Mouse (Mus musculus): ENCODE measurements around the gene Hist1h1d.

The Hist1h1d gene

DNA sequence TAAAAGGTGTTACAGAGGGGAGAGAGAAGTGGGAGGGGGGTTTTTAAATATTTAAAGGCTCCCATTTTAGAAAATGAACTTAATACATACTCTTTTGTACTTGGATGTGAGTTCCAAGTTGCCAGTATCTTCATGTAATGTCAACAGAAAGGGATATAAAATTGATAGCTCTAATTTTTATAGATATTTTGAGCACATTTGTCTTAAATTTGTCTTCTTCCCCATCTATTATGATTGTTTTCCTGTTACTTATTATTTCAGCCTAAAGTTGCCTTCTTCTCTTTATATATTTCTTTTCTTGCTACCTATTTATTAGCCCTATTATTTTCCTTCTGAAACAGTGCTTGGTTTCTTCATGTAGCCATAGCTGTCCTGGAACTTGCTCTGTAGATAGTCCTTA lies at the start of gene Hist1h1d:
TSS of gene Hist1h1d (plus strand) at position 301 of the 400 bp plus-strand sequence.
- DNase-seq (ENCODE audit: low spot score in 2 of 2): no peak

GRCm38 (mm10) chr13:23503797-23504196 lies 49.3 kb upstream of the Hist1h1d start:
- DNase-seq (ENCODE audit: low spot score in 2 of 2): peak in 1 of 2 experiments; percentile 29

GRCm38 (mm10) chr13:23505662-23506345 lies 47.3 kb upstream of the Hist1h1d start:
- DNase-seq (ENCODE audit: low spot score in 2 of 2): no peak

GRCm38 (mm10) chr13:23506351-23506750 lies 46.7 kb upstream of the Hist1h1d start:
- DNase-seq (ENCODE audit: low spot score in 2 of 2): no peak

GRCm38 (mm10) chr13:23506819-23507515 lies 46.1 kb upstream of the Hist1h1d start:
- DNase-seq (ENCODE audit: low spot score in 2 of 2): no peak

- DNase-seq (ENCODE audit: low spot score in 2 of 2): no peak
Observed at GRCm38 (mm10) chr13:23510127-23510526, 42.9 kb upstream of the Hist1h1d start.

GRCm38 (mm10) chr13:23513517-23513916 lies 39.5 kb upstream of the Hist1h1d start:
- DNase-seq (ENCODE audit: low spot score in 2 of 2): no peak

- DNase-seq (ENCODE audit: low spot score in 2 of 2): no peak
Observed at GRCm38 (mm10) chr13:23515281-23515680, 37.8 kb upstream of the Hist1h1d start.

DNA sequence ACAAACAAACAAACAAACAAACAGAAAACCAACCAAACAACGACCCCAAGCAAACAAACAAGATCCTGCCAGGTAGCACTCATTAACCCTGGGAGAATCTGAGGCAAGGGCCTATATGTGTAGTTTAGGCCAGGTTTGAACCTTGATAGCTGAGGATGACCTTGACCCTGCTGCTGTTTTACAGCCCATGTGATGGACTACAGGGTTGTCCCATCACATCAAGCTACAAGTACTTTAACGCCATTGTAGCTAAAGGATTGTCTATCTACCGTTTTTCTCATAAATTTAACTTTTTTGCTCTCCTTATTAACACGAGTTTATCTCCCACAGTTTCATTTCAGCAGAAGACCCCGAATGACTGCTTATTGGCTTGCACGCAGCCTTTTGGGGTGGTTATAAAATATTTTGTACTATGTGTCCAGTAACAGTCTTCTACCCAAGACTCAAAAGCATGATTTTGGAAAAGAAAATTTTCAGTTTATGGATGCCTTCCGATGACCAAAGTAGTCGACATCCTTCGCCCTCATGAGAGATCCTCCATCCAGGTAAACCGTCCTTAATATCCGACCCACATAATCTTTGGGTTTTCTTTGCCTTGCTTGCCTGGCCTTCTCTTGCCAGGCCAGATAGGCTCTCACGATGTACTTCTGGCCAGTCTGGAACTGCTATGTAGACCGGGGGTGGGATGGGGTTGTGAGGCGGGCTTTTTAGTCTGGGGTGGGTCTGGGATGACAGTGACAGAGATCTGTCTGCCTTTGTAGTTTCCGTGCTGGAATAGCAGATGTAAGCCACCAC lies 37.0 kb upstream of the Hist1h1d start:
- no peak for DNase-seq (ENCODE audit: low spot score in 2 of 2)

DNA sequence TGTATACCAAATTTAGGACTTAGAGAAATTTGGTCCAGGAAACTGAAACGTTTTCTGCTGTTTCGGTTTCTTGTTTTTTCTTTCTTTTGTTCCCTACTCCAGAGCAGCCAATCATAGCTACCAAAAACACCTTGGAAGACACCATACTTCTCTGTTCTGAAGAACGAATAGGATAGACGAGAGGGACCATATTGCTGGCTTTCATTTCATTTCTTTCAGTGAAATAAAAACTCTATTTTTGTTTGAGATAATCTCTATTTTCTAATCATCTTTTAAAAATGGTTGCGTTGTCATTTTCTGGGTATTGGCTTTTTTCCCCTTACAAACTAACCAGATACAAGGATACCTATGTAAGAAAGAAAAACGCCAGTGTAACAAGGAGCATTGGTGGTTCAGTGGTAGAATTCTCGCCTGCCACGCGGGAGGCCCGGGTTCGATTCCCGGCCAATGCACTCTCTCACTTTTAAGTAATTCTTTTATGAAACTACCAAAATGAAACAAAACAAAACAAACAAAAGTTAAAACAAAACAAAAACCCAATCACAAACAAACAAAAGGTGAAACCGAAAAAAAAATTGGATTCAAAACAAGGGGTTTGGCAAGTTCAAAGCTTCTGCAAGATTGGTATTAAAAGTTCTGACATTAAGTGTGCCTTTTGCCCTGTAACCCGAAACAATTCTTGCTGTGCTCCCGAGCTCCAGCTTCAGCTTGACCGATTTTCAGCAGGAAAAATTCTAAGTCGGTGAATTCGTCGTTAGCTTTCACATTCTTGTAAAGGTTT lies 36.0 kb upstream of the Hist1h1d start:
- peak; percentile 57 to 62 for DNase-seq (ENCODE audit: low spot score in 2 of 2)

DNA sequence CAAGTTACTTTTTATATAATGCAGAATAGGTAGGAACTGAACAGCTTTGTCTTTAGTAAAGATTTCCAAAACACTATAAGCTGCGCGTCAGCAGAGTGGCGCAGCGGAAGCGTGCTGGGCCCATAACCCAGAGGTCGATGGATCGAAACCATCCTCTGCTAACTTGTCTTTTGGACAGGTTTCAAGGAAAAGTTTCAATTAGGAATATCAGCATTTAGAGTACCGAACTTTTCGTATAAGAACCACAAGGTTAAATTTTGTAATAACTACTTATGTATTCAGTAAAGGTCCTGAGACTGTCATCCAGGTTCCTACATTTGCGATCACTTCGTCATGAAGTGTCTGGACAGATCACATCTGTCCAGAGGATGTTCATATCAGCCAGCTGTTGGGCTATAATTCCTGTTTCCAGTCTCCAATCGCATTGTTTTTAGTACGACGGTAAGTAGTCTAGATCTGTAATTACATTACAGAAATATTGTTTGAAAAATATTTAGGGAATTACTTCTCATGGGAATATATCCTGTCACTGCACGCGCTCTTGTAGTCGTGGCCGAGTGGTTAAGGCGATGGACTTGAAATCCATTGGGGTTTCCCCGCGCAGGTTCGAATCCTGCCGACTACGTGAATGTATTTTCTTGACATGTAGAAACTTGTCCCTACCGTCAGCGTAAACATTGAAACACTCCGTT lies 35.3 kb upstream of the Hist1h1d start:
- peak; percentile 87 to 89 for DNase-seq (ENCODE audit: low spot score in 2 of 2)

DNA sequence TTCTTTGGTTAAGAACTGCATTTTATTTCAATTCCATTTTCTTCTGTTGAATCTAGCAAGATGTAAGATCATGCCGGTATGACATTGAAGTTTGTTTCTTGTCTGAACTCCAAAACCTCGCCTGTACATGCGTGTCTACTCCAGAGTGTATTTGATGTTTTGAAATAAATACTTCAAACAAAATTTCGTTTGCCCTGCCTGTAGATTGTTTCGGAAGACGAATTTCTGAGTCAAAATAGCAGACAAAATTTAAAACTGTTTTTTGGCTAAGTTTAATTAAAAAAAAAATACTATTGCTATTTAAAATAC lies 34.8 kb upstream of the Hist1h1d start:
- DNase-seq (ENCODE audit: low spot score in 2 of 2): no peak

GRCm38 (mm10) chr13:23518885-23519284 lies 34.2 kb upstream of the Hist1h1d start:
- DNase-seq (ENCODE audit: low spot score in 2 of 2): peak; percentile 71 to 77

- peak; percentile 71 to 76 for DNase-seq (ENCODE audit: low spot score in 2 of 2)
Observed at GRCm38 (mm10) chr13:23519416-23519815, 33.6 kb upstream of the Hist1h1d start.

DNA sequence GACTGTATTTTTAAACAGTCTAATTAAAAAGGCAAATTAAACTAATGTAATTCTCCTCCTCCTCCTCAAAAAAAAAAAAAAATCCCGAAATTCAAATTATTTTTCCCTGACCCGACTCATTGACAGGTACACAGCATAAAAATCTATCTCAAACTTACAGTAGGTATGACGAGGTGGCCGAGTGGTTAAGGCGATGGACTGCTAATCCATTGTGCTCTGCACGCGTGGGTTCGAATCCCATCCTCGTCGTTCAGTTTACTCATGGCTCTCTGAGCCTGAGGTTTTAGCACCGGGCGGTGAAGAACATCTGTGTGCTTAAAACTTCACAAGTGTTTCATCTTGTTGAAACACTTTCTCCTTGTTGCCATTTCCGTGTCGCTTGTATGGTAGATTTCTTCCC lies 31.4 kb upstream of the Hist1h1d start:
- DNase-seq (ENCODE audit: low spot score in 2 of 2): peak; percentile 69 to 77

DNA sequence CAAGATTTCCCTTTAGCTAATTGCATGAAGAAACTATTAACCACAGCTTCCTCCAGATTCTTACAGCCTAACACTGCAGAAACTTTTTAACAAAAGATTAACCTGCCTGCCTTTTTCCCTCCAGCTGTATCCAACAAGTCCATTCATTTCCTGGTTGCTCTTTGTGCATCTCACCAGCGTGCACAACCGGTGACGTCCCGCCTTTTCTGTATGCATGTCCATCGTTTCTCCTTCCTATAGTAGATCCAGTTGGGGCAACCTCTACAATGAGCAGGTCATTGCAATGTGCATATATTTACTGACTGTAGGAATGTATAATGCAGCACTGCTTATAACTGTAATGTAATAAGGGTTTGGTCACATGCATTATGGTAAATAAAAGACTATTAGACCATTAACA lies 29.1 kb upstream of the Hist1h1d start:
- DNase-seq (ENCODE audit: low spot score in 2 of 2): no peak

- DNase-seq (ENCODE audit: low spot score in 2 of 2): peak in 1 of 2 experiments; percentile 26
Observed at GRCm38 (mm10) chr13:23524654-23525053, 28.4 kb upstream of the Hist1h1d start.

- no peak for DNase-seq (ENCODE audit: low spot score in 2 of 2)
Observed at GRCm38 (mm10) chr13:23525901-23526300, 27.2 kb upstream of the Hist1h1d start.

DNA sequence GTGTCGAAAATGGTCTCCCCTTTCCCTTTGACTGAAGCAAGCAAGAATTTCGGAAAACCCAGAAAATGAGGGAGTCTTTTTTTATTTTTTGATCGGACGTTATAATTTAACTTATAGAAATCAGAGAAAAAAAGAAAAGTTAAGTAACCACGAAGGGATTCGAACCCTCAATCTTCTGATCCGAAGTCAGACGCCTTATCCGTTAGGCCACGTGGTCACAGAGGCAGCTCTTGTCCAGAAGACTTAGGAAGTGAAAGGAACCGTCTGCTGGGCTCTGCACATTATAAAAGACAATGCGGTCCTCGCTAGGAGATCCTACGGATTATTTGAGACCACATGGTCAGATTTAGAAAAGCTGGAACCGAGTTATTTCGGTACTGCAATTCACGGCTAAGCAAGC lies 26.8 kb upstream of the Hist1h1d start:
- peak; percentile 84 to 88 for DNase-seq (ENCODE audit: low spot score in 2 of 2)

DNA sequence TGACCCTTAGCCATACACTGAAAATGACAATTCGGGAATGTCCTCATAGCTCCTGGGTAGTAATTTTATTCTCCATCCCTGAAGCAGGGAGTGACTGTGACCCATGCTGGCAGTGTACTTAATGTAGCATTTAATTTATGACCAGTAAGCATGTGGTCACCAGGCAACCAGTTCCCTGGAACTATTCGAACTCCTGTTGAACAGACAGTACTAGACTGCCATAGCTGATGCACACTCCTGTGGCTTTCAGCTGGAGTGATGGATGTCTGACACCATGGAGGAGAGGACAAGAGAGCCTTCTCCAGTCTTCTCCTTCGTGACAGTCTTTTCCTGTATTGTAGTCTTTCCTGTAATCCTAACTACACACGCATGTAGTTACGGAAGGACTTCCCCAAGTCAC lies 24.1 kb upstream of the Hist1h1d start:
- no peak for DNase-seq (ENCODE audit: low spot score in 2 of 2)

GRCm38 (mm10) chr13:23529480-23530165 lies 23.4 kb upstream of the Hist1h1d start:
- no peak for DNase-seq (ENCODE audit: low spot score in 2 of 2)

Measured in right cerebral cortex, postnatal 36 days (tissue).